Mouse (Mus musculus) ES-Bruce4 (cell line): ENCODE measurements around the gene Hoxd10. TPM values are rescaled to one million over a fixed set of nuclear protein-coding genes. Genes with fewer than 3 reads are reported as not detected.

Experiments
- H3K27ac ChIP-seq: 2 replicates; pipeline ENCODE4 v1.5.1; 2012; ENCODE audit warnings: low read length, inconsistent platforms; ENCODE audit not compliant: insufficient read depth
- H3K27me3 ChIP-seq: 2 replicates; pipeline ENCODE4 v1.6.1; 2012; ENCODE audit warnings: mild to moderate bottlenecking, low read length, inconsistent platforms; ENCODE audit not compliant: control insufficient read depth, poor library complexity, insufficient read depth, severe bottlenecking
- H3K36me3 ChIP-seq: 2 replicates; pipeline ENCODE4 v1.6.1; 2012; ENCODE audit warnings: inconsistent platforms, mild to moderate bottlenecking, low read length, moderate library complexity; ENCODE audit not compliant: control insufficient read depth, poor library complexity, insufficient read depth, severe bottlenecking
- H3K4me1 ChIP-seq: one replicate; pipeline ENCODE4 v1.8.1; 2011; ENCODE audit warnings: low read length; ENCODE audit not compliant: control insufficient read depth, insufficient read depth
- H3K4me3 ChIP-seq: 2 replicates; pipeline ENCODE4 v1.5.1; 2011; ENCODE audit warnings: low read depth, mild to moderate bottlenecking, low read length
- H3K9ac ChIP-seq: 2 replicates; pipeline ENCODE4 v1.6.1; 2012; ENCODE audit warnings: low read depth, mild to moderate bottlenecking, inconsistent platforms; ENCODE audit not compliant: poor library complexity, severe bottlenecking
- H3K9me3 ChIP-seq: replicated peaks from 2 replicates; pipeline ENCODE4 v1.6.1; 2012; ENCODE audit warnings: mild to moderate bottlenecking, low read length, inconsistent platforms; ENCODE audit not compliant: control insufficient read depth, poor library complexity, insufficient read depth, severe bottlenecking
- CTCF ChIP-seq: IDR thresholded peaks from one replicate; pipeline ENCODE4 v1.8.1; 2011; ENCODE audit warnings: low read depth, low read length
- EP300 ChIP-seq: IDR thresholded peaks from 2 replicates; pipeline ENCODE4 v1.6.1; 2011; ENCODE audit warnings: low read depth, low read length; ENCODE audit not compliant: insufficient read depth
- POLR2A ChIP-seq: IDR thresholded peaks from one replicate; pipeline ENCODE4 v1.8.1; 2011; ENCODE audit warnings: low read length; ENCODE audit not compliant: insufficient read depth
- polyA plus RNA-seq: library from polyadenylated mRNA; stranded (reverse); fragments of >200 nt; gene quantifications from 2 replicates; pipeline ENCODE4 v1.2.4, GENCODE M21; 2011; ENCODE audit warnings: low read depth; ENCODE audit not compliant: missing spikeins, insufficient read depth, insufficient read length

Hoxd10 gene
- polyA plus RNA-seq, 1 experiment: not detected

- no peak for TF ChIP-seq POLR2A
- no peak for TF ChIP-seq EP300
- TF ChIP-seq CTCF: peak; percentile 54
- Histone ChIP-seq H3K4me3 (peak overlapping the region; percentile 16; the same call in 1 of the 2 replicates), H3K4me1 (no peaks in the 10 kb centered on the region), H3K36me3 (no peaks in the 10 kb centered on the region), H3K27ac (no peak overlapping the region), H3K9ac (no peak overlapping the region), H3K9me3 (no peaks in the 10 kb centered on the region), H3K27me3 (peaks cover 39% of the 10 kb centered on the region)
Measured at GRCm38 (mm10) chr2:74661685-74662084, 30.0 kb upstream of the Hoxd10 start.

- Histone ChIP-seq H3K4me1 (no peaks in the 10 kb centered on the region), H3K4me3 (no peak overlapping the region), H3K27me3 (peaks cover 39% of the 10 kb centered on the region), H3K9ac (no peak overlapping the region), H3K9me3 (no peaks in the 10 kb centered on the region), H3K27ac (no peak overlapping the region), H3K36me3 (no peaks in the 10 kb centered on the region)
- TF ChIP-seq CTCF (peak; percentile 74), POLR2A (no peak), EP300 (no peak)
Measured at GRCm38 (mm10) chr2:74663291-74663925, 28.3 kb upstream of the Hoxd10 start.

DNA sequence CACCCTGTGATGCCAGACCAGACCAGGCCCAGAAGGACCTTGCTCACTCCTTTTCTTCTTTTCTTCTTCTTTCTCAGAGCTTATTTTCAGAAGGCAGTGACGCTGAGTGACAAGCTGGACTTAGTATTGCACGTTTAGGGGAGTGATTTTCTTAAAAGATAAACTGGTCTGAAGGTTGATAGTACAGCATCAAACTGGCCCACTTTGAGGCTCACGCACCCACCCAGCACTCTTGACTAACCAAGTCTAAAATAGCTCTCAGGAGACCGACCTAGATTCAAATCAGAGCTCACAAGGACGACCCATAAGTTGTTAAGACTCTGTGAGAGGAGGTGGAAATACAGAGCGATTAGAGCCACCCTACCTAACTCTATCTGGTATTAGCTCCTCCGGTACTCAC, 25.3 kb upstream of the Hoxd10 start:
- no peak overlapping the region for H3K9ac ChIP-seq
- no peak overlapping the region for H3K27ac ChIP-seq
- TF ChIP-seq POLR2A: no peak
- no peak for TF ChIP-seq CTCF
- TF ChIP-seq EP300: no peak
- no peaks in the 10 kb centered on the region for H3K4me1 ChIP-seq
- H3K4me3 ChIP-seq: no peak overlapping the region
- peaks cover 37% of the 10 kb centered on the region for H3K27me3 ChIP-seq
- H3K9me3 ChIP-seq: no peaks in the 10 kb centered on the region
- H3K36me3 ChIP-seq: no peaks in the 10 kb centered on the region

- no peak for TF ChIP-seq EP300
- no peak for TF ChIP-seq CTCF
- no peak for TF ChIP-seq POLR2A
- H3K27ac ChIP-seq: no peak overlapping the region
- no peak overlapping the region for H3K4me3 ChIP-seq
- H3K36me3 ChIP-seq: no peaks in the 10 kb centered on the region
- no peaks in the 10 kb centered on the region for H3K4me1 ChIP-seq
- no peaks in the 10 kb centered on the region for H3K9me3 ChIP-seq
- peaks cover 43% of the 10 kb centered on the region for H3K27me3 ChIP-seq
- no peak overlapping the region for H3K9ac ChIP-seq
Measured at GRCm38 (mm10) chr2:74667191-74667841, 24.4 kb upstream of the Hoxd10 start.

- H3K36me3 ChIP-seq: no peaks in the 10 kb centered on the region
- H3K27me3 ChIP-seq: peaks cover 44% of the 10 kb centered on the region
- TF ChIP-seq EP300 (no peak), POLR2A (no peak), CTCF (no peak)
- no peak within 1 kb of the TSS for H3K27ac ChIP-seq
- H3K4me3 ChIP-seq: peak within 1 kb of the TSS; percentile 45
- peak within 1 kb of the TSS; percentile 55 for H3K9ac ChIP-seq
- no peaks in the 10 kb centered on the region for H3K9me3 ChIP-seq
- no peaks in the 10 kb centered on the region for H3K4me1 ChIP-seq
Measured at GRCm38 (mm10) chr2:74667842-74668357, 23.8 kb upstream of the Hoxd10 start, which contains the start of gene Hoxd13. Gene Hoxd13, plus strand, starts transcription at chr2:74668310.
